13 mouse cellular contexts compared by ENCODE assay signal in genomic region chr19:54616924-54617323, GRCm38 (mm10).
DNase-seq lines count a peak whose midpoint lies in the region; ATAC-seq and TF ChIP-seq lines count a peak whose summit lies in the region.
"Had no signal": no experiment of that assay in that cellular context is flagged by ENCODE, and none has a peak within 500 bp of the region (broad histone marks: within the 10 kb centered on the region; RNA-seq: fewer than 3 reads in every experiment).

No protein-coding gene starts in this region.

- CTCF ChIA-PET in Patski (lab: Charles Lee): no interaction called here

- POLR2A ChIA-PET in Patski (lab: Charles Lee): no interaction called here

- peak; percentile 26 for DNase-seq in adrenal gland, adult 2 months
- DNase-seq in adrenal gland, postnatal 4 days (ENCODE audit: low spot score in 2 of 2): no peak
- no peak for DNase-seq in kidney, adult 18-20 months
- no peak for DNase-seq in Patski (ENCODE audit: low read depth, low spot score)
- no peak for DNase-seq in cerebellum, adult 11-12 months
- no peak for DNase-seq in cerebellum, adult 8-10 months
- DNase-seq: heart, postnatal 4 days; left cerebral cortex, postnatal 4 days; right cerebral cortex, postnatal 4 days had no signal

- H3K27me3 ChIP-seq in kidney, embryonic 14.5 days (ENCODE audit: control insufficient read depth, insufficient read depth, low read length): no peaks in the 10 kb centered on the region
- H3K27me3 ChIP-seq in Patski: peaks cover 29% of the 10 kb centered on the region
- no peaks in the 10 kb centered on the region for H3K27me3 ChIP-seq in hindbrain, embryonic 15.5 days

- no peak overlapping the region for H3K27ac ChIP-seq in kidney, embryonic 14.5 days (ENCODE audit: low read depth, low read length)
- H3K27ac ChIP-seq in hindbrain, embryonic 15.5 days (replicated peaks): no peak overlapping the region
- H3K27ac ChIP-seq: heart, embryonic 10.5 days had no signal

- peak; percentile 87 for ATAC-seq in kidney, embryonic 14.5 days (ENCODE audit: low FRiP score, low TSS enrichment)
- peak; percentile 54 for ATAC-seq in Patski
- ATAC-seq in hindbrain, embryonic 15.5 days (ENCODE audit: low FRiP score, low read depth): peak; percentile 74; the same call in 1 of the 2 replicates

- in situ Hi-C loops in Patski (cut with MboI; ENCODE audit: low pct_unique_long_range_greater_than_20kb): no loop called here

- WGBS in kidney, embryonic 14.5 days: 21% methylated on average over 4 of the region's 4 CpGs
- 43% methylated on average over 4 of the region's 4 CpGs for WGBS in hindbrain, embryonic 15.5 days

- no peaks in the 10 kb centered on the region for H3K36me3 ChIP-seq in kidney, embryonic 14.5 days (ENCODE audit: control insufficient read depth, insufficient read depth, low read length)
- H3K36me3 ChIP-seq in hindbrain, embryonic 15.5 days: no peaks in the 10 kb centered on the region
- H3K36me3 ChIP-seq: heart, embryonic 10.5 days had no signal

- no peak overlapping the region for H3K4me2 ChIP-seq in kidney, embryonic 14.5 days (replicated peaks; ENCODE audit: low read depth, low read length)
- H3K4me2 ChIP-seq in hindbrain, embryonic 15.5 days: no peak overlapping the region

- no peak for TF ChIP-seq CTCF in Patski (IDR thresholded peaks at IDR 0.05)

- H3K9ac ChIP-seq in kidney, embryonic 14.5 days (ENCODE audit: low read depth, low read length): no peak overlapping the region
- H3K9ac ChIP-seq in hindbrain, embryonic 15.5 days: no peak overlapping the region

- H3K4me3 ChIP-seq in kidney, embryonic 14.5 days (ENCODE audit: low read length): no peak overlapping the region
- H3K4me3 ChIP-seq in hindbrain, embryonic 15.5 days: no peak overlapping the region
- H3K4me3 ChIP-seq: erythroblast, embryonic 14.5 days; heart, embryonic 10.5 days had no signal

- 0 out of 2 replicates have a peak, but pooled peaks cover 4% of the 10 kb centered on the region for H3K9me3 ChIP-seq in kidney, embryonic 14.5 days (ENCODE audit: control insufficient read depth, low read length)
- no peaks in the 10 kb centered on the region for H3K9me3 ChIP-seq in hindbrain, embryonic 15.5 days
- H3K9me3 ChIP-seq: heart, embryonic 10.5 days had no signal

- H3K4me1 ChIP-seq in kidney, embryonic 14.5 days (ENCODE audit: control insufficient read depth, insufficient read depth, low read length): peaks cover 8% of the 10 kb centered on the region; the same call in 1 of the 2 replicates
- H3K4me1 ChIP-seq in hindbrain, embryonic 15.5 days (replicated peaks): 0 out of 2 replicates have a peak, but pooled peaks cover 2% of the 10 kb centered on the region
- H3K4me1 ChIP-seq: heart, embryonic 10.5 days had no signal
